Mouse (Mus musculus) spleen, adult 18-20 months (tissue): Measurements from ENCODE around the gene Cdyl.

ENCODE experiments used
- DNase-seq, 2 experiments: peaks; one replicate each; pipeline ENCODE4 v3.0.0; 2022; ENCODE audit warnings: mixed read lengths in 2 of 2

The Cdyl gene

GRCm38 (mm10) chr13:35717658-35718057 is 58.0 kb downstream of the Cdyl start:
- no peak for DNase-seq

- DNase-seq: no peak
These were observed 59.9 kb downstream of the Cdyl start for GRCm38 (mm10) chr13:35719581-35719980.

- no peak for DNase-seq
These were observed 63.4 kb downstream of the Cdyl start for GRCm38 (mm10) chr13:35723073-35723472.

- DNase-seq: no peak
These were observed 66.4 kb downstream of the Cdyl start for GRCm38 (mm10) chr13:35726025-35726424.

GRCm38 (mm10) chr13:35732131-35732530 is 72.5 kb downstream of the Cdyl start:
- no peak for DNase-seq

GRCm38 (mm10) chr13:35732891-35733596 is 73.4 kb downstream of the Cdyl start:
- DNase-seq: no peak

GRCm38 (mm10) chr13:35737565-35737964 is 77.9 kb downstream of the Cdyl start:
- DNase-seq: no peak

- DNase-seq: no peak
These were observed 78.6 kb downstream of the Cdyl start for GRCm38 (mm10) chr13:35738210-35738609.

GRCm38 (mm10) chr13:35739473-35739872 is 79.8 kb downstream of the Cdyl start:
- DNase-seq: no peak

GRCm38 (mm10) chr13:35740301-35741039 is 80.8 kb downstream of the Cdyl start:
- peak; percentile 71 to 81 for DNase-seq

GRCm38 (mm10) chr13:35741040-35741619 is 81.5 kb downstream of the Cdyl start:
- DNase-seq: peak; percentile 91

GRCm38 (mm10) chr13:35741620-35742421 is 82.2 kb downstream of the Cdyl start:
- peak; percentile 56 to 67 for DNase-seq

- no peak for DNase-seq
These were observed 83.1 kb downstream of the Cdyl start for GRCm38 (mm10) chr13:35742696-35743095.

- no peak for DNase-seq
These were observed 83.6 kb downstream of the Cdyl start for GRCm38 (mm10) chr13:35743196-35743595.

- no peak for DNase-seq
These were observed 89.6 kb downstream of the Cdyl start for GRCm38 (mm10) chr13:35749194-35749593.

- DNase-seq: no peak
These were observed 90.0 kb downstream of the Cdyl start for GRCm38 (mm10) chr13:35749680-35750079.

- no peak for DNase-seq
These were observed 92.4 kb downstream of the Cdyl start for GRCm38 (mm10) chr13:35752046-35752445.

- DNase-seq: no peak
These were observed 95.4 kb downstream of the Cdyl start for GRCm38 (mm10) chr13:35755002-35755401.

- DNase-seq: no peak
These were observed 96.1 kb downstream of the Cdyl start for GRCm38 (mm10) chr13:35755655-35756283.

- DNase-seq: no peak
These were observed 97.0 kb downstream of the Cdyl start for GRCm38 (mm10) chr13:35756393-35757338.

GRCm38 (mm10) chr13:35760372-35760771 is 100.7 kb downstream of the Cdyl start:
- no peak for DNase-seq
